Mouse (Mus musculus) C2C12 (cell line): ENCODE measurements at regions not wholly inside any gene's neighbourhood (a gene's known extent, or its start where the extent isn't known, plus 50 kb on each side); places are given as distances from the start of the nearest gene placed in this dataset.

Experiments
- H3K27me3 ChIP-seq: one replicate; pipeline ENCODE4 v1.6.1; 2011; ENCODE audit not compliant: control insufficient read depth, insufficient read depth, insufficient read length
- H3K36me3 ChIP-seq: one replicate; pipeline ENCODE4 v1.6.1; 2011; ENCODE audit not compliant: control insufficient read depth, insufficient read depth
- H3K4me3 ChIP-seq: one replicate; pipeline ENCODE4 v1.5.1; 2011; ENCODE audit warnings: mild to moderate bottlenecking, control low read depth; ENCODE audit not compliant: poor library complexity, insufficient read depth, severe bottlenecking
- H3K79me2 ChIP-seq: one replicate; pipeline ENCODE4 v1.6.1; 2011; ENCODE audit not compliant: control insufficient read depth, insufficient read depth
- H3K79me3 ChIP-seq: one replicate; pipeline ENCODE4 v1.6.1; 2011; ENCODE audit warnings: low read depth, control low read depth
- H3ac ChIP-seq: one replicate; pipeline ENCODE3; 2011; ENCODE audit warnings: low read depth; ENCODE audit not compliant: control insufficient read depth, insufficient read length
- CEBPB ChIP-seq: IDR thresholded peaks from one replicate; pipeline ENCODE4 v1.6.1; 2011; ENCODE audit warnings: low read depth, mild to moderate bottlenecking, control low read depth, moderate library complexity
- CTCF ChIP-seq: IDR thresholded peaks from one replicate; pipeline ENCODE4 v1.5.1; 2011; ENCODE audit not compliant: control insufficient read depth, insufficient read depth, insufficient read length
- FOSL1 ChIP-seq: IDR thresholded peaks from one replicate; pipeline ENCODE4 v1.8.0; 2011; ENCODE audit warnings: mild to moderate bottlenecking, low read length; ENCODE audit not compliant: poor library complexity, insufficient read depth, severe bottlenecking
- MAX ChIP-seq: IDR thresholded peaks from one replicate; pipeline ENCODE4 v1.6.1; 2011; ENCODE audit warnings: mild to moderate bottlenecking, control low read depth
- MYOD1 ChIP-seq: IDR thresholded peaks from one replicate; pipeline ENCODE4 v1.6.1; 2011; ENCODE audit warnings: low read depth; ENCODE audit not compliant: control insufficient read depth, insufficient read length
- MYOG ChIP-seq: IDR thresholded peaks from one replicate; pipeline ENCODE4 v1.6.1; 2011; ENCODE audit not compliant: control insufficient read depth, insufficient read length; ENCODE audit errors: extremely low read depth
- USF1 ChIP-seq: IDR thresholded peaks from one replicate; pipeline ENCODE4 v1.6.1; 2011; ENCODE audit warnings: low read depth, mild to moderate bottlenecking, control low read depth, moderate library complexity

GRCm38 (mm10) chr10:17237918-17238850 lies 484.8 kb upstream of the Cited2 start:
- Histone ChIP-seq H3K36me3 (no peaks in the 10 kb centered on the region), H3K79me2 (no peaks in the 10 kb centered on the region), H3K27me3 (no peaks in the 10 kb centered on the region), H3ac (no peak overlapping the region), H3K4me3 (no peak overlapping the region), H3K79me3 (no peaks in the 10 kb centered on the region)
- TF ChIP-seq FOSL1 (no peak), MYOD1 (no peak), CTCF (no peak), MYOG (no peak), CEBPB (no peak), MAX (no peak), USF1 (no peak)

GRCm38 (mm10) chr10:17248270-17248669 lies 474.7 kb upstream of the Cited2 start:
- TF ChIP-seq MYOG (no peak), CEBPB (no peak), MYOD1 (no peak), FOSL1 (no peak), USF1 (no peak), MAX (no peak), CTCF (no peak)
- Histone ChIP-seq H3K4me3 (no peak overlapping the region), H3K27me3 (no peaks in the 10 kb centered on the region), H3K79me2 (no peaks in the 10 kb centered on the region), H3K36me3 (no peaks in the 10 kb centered on the region), H3ac (no peak overlapping the region), H3K79me3 (no peaks in the 10 kb centered on the region)

- Histone ChIP-seq H3K36me3 (no peaks in the 10 kb centered on the region), H3K79me3 (no peaks in the 10 kb centered on the region), H3ac (no peak overlapping the region), H3K4me3 (no peak overlapping the region), H3K27me3 (no peaks in the 10 kb centered on the region), H3K79me2 (no peaks in the 10 kb centered on the region)
- no peak for TF ChIP-seq MAX
- TF ChIP-seq USF1: no peak
These were observed 470.0 kb upstream of the Cited2 start for GRCm38 (mm10) chr10:17253040-17253439.

GRCm38 (mm10) chr10:17260154-17260553 lies 462.9 kb upstream of the Cited2 start:
- no peak overlapping the region for H3ac ChIP-seq
- H3K79me2 ChIP-seq: no peaks in the 10 kb centered on the region
- no peaks in the 10 kb centered on the region for H3K79me3 ChIP-seq
- no peaks in the 10 kb centered on the region for H3K36me3 ChIP-seq
- TF ChIP-seq MAX (no peak), MYOD1 (no peak), MYOG (no peak), FOSL1 (no peak), CEBPB (no peak), USF1 (no peak)
- no peak overlapping the region for H3K4me3 ChIP-seq
- no peaks in the 10 kb centered on the region for H3K27me3 ChIP-seq

GRCm38 (mm10) chr10:17260615-17261014 lies 462.4 kb upstream of the Cited2 start:
- no peak overlapping the region for H3ac ChIP-seq
- H3K4me3 ChIP-seq: no peak overlapping the region
- no peaks in the 10 kb centered on the region for H3K36me3 ChIP-seq
- H3K79me3 ChIP-seq: no peaks in the 10 kb centered on the region
- no peaks in the 10 kb centered on the region for H3K79me2 ChIP-seq
- H3K27me3 ChIP-seq: no peaks in the 10 kb centered on the region
- TF ChIP-seq MAX (no peak), MYOD1 (no peak), CTCF (no peak), FOSL1 (no peak), MYOG (no peak), CEBPB (no peak), USF1 (no peak)
